Mouse (Mus musculus) intestine, embryonic 16.5 days (tissue): ENCODE measurements at regions not wholly inside any gene's neighbourhood (a gene's known extent, or its start where the extent isn't known, plus 50 kb on each side); places are given as distances from the start of the nearest gene placed in this dataset.

ENCODE experiments used
- ATAC-seq: fragments of 200-750 bp; cut with Nextera tagmentation; 2 replicates; pipeline ENCODE4 v1.8.0; 2017; ENCODE audit warnings: moderate TSS enrichment, moderate library complexity
- H3K27ac ChIP-seq: fragments of 300-500 bp; sonication (generic); 2 replicates; pipeline ENCODE4 v1.5.1; 2014; ENCODE audit warnings: mild to moderate bottlenecking, low read length
- H3K27me3 ChIP-seq: fragments of 300-500 bp; sonication (generic); replicated peaks from 2 replicates; pipeline ENCODE4 v1.6.1; 2014; ENCODE audit warnings: low read length, control low read depth, mixed read lengths; ENCODE audit not compliant: control insufficient read depth, insufficient read depth
- H3K36me3 ChIP-seq: fragments of 300-500 bp; sonication (generic); 2 replicates; pipeline ENCODE4 v1.6.1; 2014; ENCODE audit warnings: low read length, control low read depth; ENCODE audit not compliant: control insufficient read depth, insufficient read depth
- H3K4me1 ChIP-seq: fragments of 300-500 bp; sonication (generic); 2 replicates; pipeline ENCODE4 v1.6.1; 2014; ENCODE audit warnings: low read length, control low read depth, mixed read lengths; ENCODE audit not compliant: control insufficient read depth, insufficient read depth
- H3K4me2 ChIP-seq: fragments of 300-500 bp; sonication (generic); 2 replicates; pipeline ENCODE4 v1.6.1; 2014; ENCODE audit warnings: low read depth, low read length, control low read depth
- H3K4me3 ChIP-seq: fragments of 300-500 bp; sonication (generic); 2 replicates; pipeline ENCODE4 v1.5.1; 2014; ENCODE audit warnings: mild to moderate bottlenecking, low read length
- H3K9ac ChIP-seq: fragments of 300-500 bp; sonication (generic); 2 replicates; pipeline ENCODE4 v1.6.1; 2014; ENCODE audit warnings: low read depth, low read length
- H3K9me3 ChIP-seq: fragments of 300-500 bp; sonication (generic); 2 replicates; pipeline ENCODE4 v1.6.1; 2016; ENCODE audit warnings: low read length, control low read depth; ENCODE audit not compliant: control insufficient read depth
- WGBS: fragments of 180-500 bp; shearing (Covaris S2); extraction: QIAGEN DNeasy Blood & Tissue Kit; methylation state at CpG from one replicate; pipeline ENCODE4 v1.1.7; 2014; 5-methylcytosine and 5-hydroxymethylcytosine counted together

- H3K9ac ChIP-seq = no peak overlapping the region
- no peak overlapping the region for H3K4me2 ChIP-seq
- H3K9me3 ChIP-seq = no peaks in the 10 kb centered on the region
- WGBS = 74% methylated on average over 6 of the region's 6 CpGs
- ATAC-seq = no peak
- no peak overlapping the region for H3K27ac ChIP-seq
- no peak overlapping the region for H3K4me3 ChIP-seq
- no peaks in the 10 kb centered on the region for H3K4me1 ChIP-seq
- no peaks in the 10 kb centered on the region for H3K36me3 ChIP-seq
- H3K27me3 ChIP-seq = no peaks in the 10 kb centered on the region
Measured at GRCm38 (mm10) chr3:148237555-148237954, 752.8 kb downstream of the Adgrl2 start.

- no peaks in the 10 kb centered on the region for H3K27me3 ChIP-seq
- no peak overlapping the region for H3K9ac ChIP-seq
- H3K4me3 ChIP-seq = no peak overlapping the region
- H3K4me2 ChIP-seq = no peak overlapping the region
- ATAC-seq = no peak
- no peaks in the 10 kb centered on the region for H3K9me3 ChIP-seq
- no peaks in the 10 kb centered on the region for H3K36me3 ChIP-seq
- no peaks in the 10 kb centered on the region for H3K4me1 ChIP-seq
- H3K27ac ChIP-seq = no peak overlapping the region
- 89% methylated on average over 2 of the region's 2 CpGs for WGBS
Measured at GRCm38 (mm10) chr3:148233616-148234015, 756.7 kb downstream of the Adgrl2 start.

GRCm38 (mm10) chr3:148229192-148229591 lies 761.2 kb downstream of the Adgrl2 start:
- Histone ChIP-seq H3K36me3 (no peaks in the 10 kb centered on the region), H3K9me3 (no peaks in the 10 kb centered on the region), H3K4me3 (no peak overlapping the region), H3K27ac (no peak overlapping the region), H3K9ac (no peak overlapping the region), H3K4me1 (no peaks in the 10 kb centered on the region), H3K4me2 (no peak overlapping the region), H3K27me3 (no peaks in the 10 kb centered on the region)
- no peak for ATAC-seq
- 64% methylated on average over 3 of the region's 3 CpGs for WGBS

- ATAC-seq = peak; percentile 50; the same call in 1 of the 2 replicates
Measured at GRCm38 (mm10) chr3:148228002-148228707, 762.2 kb downstream of the Adgrl2 start.

GRCm38 (mm10) chr3:148220826-148221225 lies 769.5 kb downstream of the Adgrl2 start:
- WGBS = 88% methylated on average over 5 of the region's 5 CpGs
- Histone ChIP-seq H3K9ac (no peak overlapping the region), H3K4me3 (no peak overlapping the region), H3K9me3 (no peaks in the 10 kb centered on the region), H3K36me3 (no peaks in the 10 kb centered on the region), H3K4me2 (no peak overlapping the region), H3K27ac (no peak overlapping the region), H3K4me1 (no peaks in the 10 kb centered on the region), H3K27me3 (no peaks in the 10 kb centered on the region)
- ATAC-seq = no peak

More at GRCm38 (mm10) chr3:148228002-148228707, 762.2 kb downstream of the Adgrl2 start:
- Histone ChIP-seq H3K4me2 (no peak overlapping the region), H3K4me1 (no peaks in the 10 kb centered on the region), H3K4me3 (no peak overlapping the region), H3K9ac (no peak overlapping the region), H3K27me3 (no peaks in the 10 kb centered on the region), H3K9me3 (no peaks in the 10 kb centered on the region), H3K36me3 (no peaks in the 10 kb centered on the region), H3K27ac (no peak overlapping the region)
- 51% methylated on average over 9 of the region's 9 CpGs for WGBS

GRCm38 (mm10) chr3:148220024-148220590 lies 770.2 kb downstream of the Adgrl2 start:
- ATAC-seq = no peak
- WGBS = 74% methylated on average over 10 of the region's 10 CpGs
- no peaks in the 10 kb centered on the region for H3K27me3 ChIP-seq
- no peak overlapping the region for H3K9ac ChIP-seq
- no peak overlapping the region for H3K4me2 ChIP-seq
- H3K36me3 ChIP-seq = no peaks in the 10 kb centered on the region
- no peaks in the 10 kb centered on the region for H3K9me3 ChIP-seq
- H3K4me3 ChIP-seq = no peak overlapping the region
- no peaks in the 10 kb centered on the region for H3K4me1 ChIP-seq
- H3K27ac ChIP-seq = no peak overlapping the region

GRCm38 (mm10) chr3:148202148-148202547 lies 788.2 kb downstream of the Adgrl2 start:
- Histone ChIP-seq H3K27ac (no peak overlapping the region), H3K36me3 (no peaks in the 10 kb centered on the region), H3K4me1 (no peaks in the 10 kb centered on the region), H3K9ac (no peak overlapping the region), H3K9me3 (no peaks in the 10 kb centered on the region), H3K4me2 (no peak overlapping the region), H3K27me3 (no peaks in the 10 kb centered on the region), H3K4me3 (no peak overlapping the region)
- no peak for ATAC-seq
- 76% methylated on average over 3 of the region's 3 CpGs for WGBS

- Histone ChIP-seq H3K4me2 (no peak overlapping the region), H3K36me3 (no peaks in the 10 kb centered on the region), H3K4me3 (no peak overlapping the region), H3K9me3 (no peaks in the 10 kb centered on the region), H3K9ac (no peak overlapping the region), H3K27ac (no peak overlapping the region), H3K27me3 (no peaks in the 10 kb centered on the region), H3K4me1 (no peaks in the 10 kb centered on the region)
- 63% methylated on average over 2 of the region's 2 CpGs for WGBS
- no peak for ATAC-seq
Measured at GRCm38 (mm10) chr3:148186704-148187103, 803.7 kb downstream of the Adgrl2 start.

GRCm38 (mm10) chr3:148167556-148167955 lies 822.8 kb downstream of the Adgrl2 start:
- Histone ChIP-seq H3K4me3 (no peak overlapping the region), H3K9me3 (no peaks in the 10 kb centered on the region), H3K4me1 (no peaks in the 10 kb centered on the region), H3K36me3 (no peaks in the 10 kb centered on the region), H3K4me2 (no peak overlapping the region), H3K27ac (no peak overlapping the region), H3K9ac (no peak overlapping the region), H3K27me3 (no peaks in the 10 kb centered on the region)
- WGBS = 77% methylated on average over 1 of the region's 1 CpGs
- ATAC-seq = no peak
